17 mouse cellular contexts compared by ENCODE assay signal in genomic region chr19:20511971-20512370, GRCm38 (mm10).
"Had no signal": no experiment of that assay in that cellular context is flagged by ENCODE, and none has a peak within 500 bp of the region (broad histone marks: within the 10 kb centered on the region; RNA-seq: fewer than 3 reads in every experiment).

No protein-coding gene starts in this region.

- H3K4me2 ChIP-seq: neural tube, embryonic 12.5 days; neural tube, embryonic 13.5 days; neural tube, embryonic 15.5 days; stomach, embryonic 15.5 days had no signal

- H3K9ac ChIP-seq: neural tube, embryonic 12.5 days; neural tube, embryonic 13.5 days; neural tube, embryonic 15.5 days; stomach, embryonic 15.5 days had no signal

- DNase-seq: retina, postnatal 1 day; right cerebral cortex, adult 18-20 months; right cerebral cortex, postnatal 14 days; right cerebral cortex, postnatal 25 days; right cerebral cortex, postnatal 4 days; spleen, adult 18-20 months; thymus, adult 18-20 months; thymus, adult 2 months; thymus, postnatal 14 days; thymus, postnatal 25 days; thymus, postnatal 36 days; thymus, postnatal 4 days had no signal

- H3K27me3 ChIP-seq: neural tube, embryonic 12.5 days; neural tube, embryonic 13.5 days; neural tube, embryonic 15.5 days; stomach, embryonic 15.5 days had no signal

- H3K4me3 ChIP-seq: neural tube, embryonic 12.5 days; neural tube, embryonic 13.5 days; neural tube, embryonic 15.5 days; stomach, embryonic 15.5 days had no signal

- H3K4me1 ChIP-seq: neural tube, embryonic 12.5 days; neural tube, embryonic 15.5 days had no signal

- H3K36me3 ChIP-seq: neural tube, embryonic 12.5 days; neural tube, embryonic 13.5 days; neural tube, embryonic 15.5 days; stomach, embryonic 15.5 days had no signal

- H3K9me3 ChIP-seq: neural tube, embryonic 12.5 days; neural tube, embryonic 13.5 days; neural tube, embryonic 15.5 days; stomach, embryonic 15.5 days had no signal

- H3K27ac ChIP-seq: neural tube, embryonic 12.5 days; neural tube, embryonic 13.5 days; neural tube, embryonic 15.5 days; stomach, embryonic 15.5 days; stomach, postnatal 0 days had no signal
